Mouse (Mus musculus): ENCODE data around the gene Acsm3.

Gene Acsm3

GRCm38 (mm10) chr7:119800991-119801390 is 40.3 kb downstream of the Acsm3 start:
- no peak for DNase-seq

DNA sequence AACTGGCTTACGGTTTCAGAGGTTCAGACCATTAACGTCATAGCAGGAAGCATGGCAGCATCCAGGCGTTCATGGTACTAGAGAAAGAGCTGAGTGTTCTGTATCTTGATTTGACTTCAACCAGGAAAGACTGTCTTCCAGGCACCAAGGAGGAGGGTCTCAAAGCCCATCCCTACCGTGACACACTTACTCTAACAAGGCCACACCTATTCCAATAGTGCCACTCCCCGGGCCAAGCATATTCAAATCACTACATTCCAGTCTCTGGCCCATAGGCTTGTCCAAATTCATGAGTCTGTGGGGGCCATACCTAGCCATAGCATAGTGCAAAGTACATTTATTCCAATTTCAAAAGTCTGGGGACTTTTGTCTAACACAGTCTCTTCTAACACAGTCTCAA is 46.7 kb downstream of the Acsm3 start:
- no peak for DNase-seq

- no peak for DNase-seq
These were observed 48.0 kb downstream of the Acsm3 start for GRCm38 (mm10) chr7:119808723-119809122.

- DNase-seq: no peak
These were observed 74.6 kb downstream of the Acsm3 start for GRCm38 (mm10) chr7:119835371-119835770.

- DNase-seq: no peak
These were observed 75.5 kb downstream of the Acsm3 start for GRCm38 (mm10) chr7:119835996-119836777.

All from right cerebral cortex, postnatal 4 days (tissue).